Mouse (Mus musculus) v-Abl transformed pro-B cells (cell line): ENCODE measurements around the gene Hk2.
"Not testable (repeated sequence)": the region's sequence is repeated elsewhere in the genome, so short reads cannot be mapped to it uniquely, and the experiment has no call there.

Experiments
- in situ Hi-C, 2 experiments: fragments of 400-800 bp; cut with MboI; formaldehyde crosslinking; loops; one replicate each; pipeline ENCODE4 v1.15.1; 2025; ENCODE audit not compliant: unreplicated experiment in 2 of 2

Gene Hk2

DNA sequence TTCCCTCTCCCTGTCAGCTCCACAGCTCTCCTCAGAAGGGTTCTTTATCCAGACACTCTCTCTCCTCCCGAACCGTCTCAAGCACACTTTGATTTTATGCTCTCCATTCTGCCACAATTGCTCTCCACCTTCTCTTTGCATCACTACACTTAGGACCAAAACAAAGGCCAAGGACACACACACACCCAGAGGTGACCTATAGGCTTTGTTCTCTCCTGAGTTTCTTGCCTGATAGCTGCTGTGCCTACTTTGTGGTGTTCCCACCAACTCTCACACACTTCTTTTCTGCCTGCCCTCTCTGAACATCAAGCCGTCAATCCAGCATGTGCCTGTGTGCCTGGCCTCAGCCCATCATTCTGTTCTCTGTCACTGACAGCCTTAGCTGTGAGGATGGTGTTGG lies 66.5 kb downstream of the Hk2 start:
- in situ Hi-C loops: loop anchor here in 1 of 2 experiments (25.0 kb wide), 1 partner anchor 320 kb away; no protein-coding TSS in a partner anchor

DNA sequence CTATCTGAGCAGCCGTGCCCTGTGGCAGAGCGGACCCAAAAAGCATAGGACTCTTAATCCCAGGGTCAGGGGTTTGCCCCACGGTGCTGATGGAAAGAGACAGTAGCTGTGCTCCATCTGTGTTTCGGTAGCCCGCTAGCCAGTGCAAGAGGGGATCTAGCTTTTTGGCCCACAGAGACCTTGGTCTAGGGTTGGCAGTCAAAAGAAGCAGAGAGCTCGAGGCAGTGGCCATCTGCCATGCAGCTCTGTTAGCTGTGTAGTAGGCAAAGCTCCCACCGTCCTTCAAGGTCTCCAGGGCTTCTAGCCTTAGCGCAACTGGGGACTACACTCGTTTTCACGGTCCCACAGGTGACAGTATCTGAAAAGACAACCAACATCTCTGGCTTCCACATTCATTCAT lies 67.0 kb downstream of the Hk2 start:
- in situ Hi-C loops: loop anchor here in 1 of 2 experiments (25.0 kb wide), 1 partner anchor 320 kb away; no protein-coding TSS in a partner anchor

DNA sequence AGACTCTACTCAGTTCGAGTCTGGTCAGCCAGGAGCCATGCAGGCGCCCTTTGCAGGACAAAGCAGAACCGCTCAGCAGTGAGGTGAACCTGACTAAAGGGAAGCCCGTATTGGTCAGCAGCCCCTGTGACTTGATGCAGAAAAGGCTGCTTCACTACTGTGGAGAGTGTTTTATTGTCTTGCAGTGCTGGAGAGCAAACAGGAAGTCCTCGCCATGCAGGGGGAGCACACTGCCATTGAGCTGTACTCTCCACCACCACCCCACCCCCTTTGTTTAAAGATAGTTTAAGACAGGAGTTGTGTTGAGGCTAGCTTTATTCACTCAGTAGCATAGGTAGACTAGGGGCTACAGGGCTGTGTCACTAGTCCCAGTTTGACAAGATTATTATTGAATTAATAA lies 69.0 kb downstream of the Hk2 start, which contains the start of gene Pole4:
Pole4 (minus strand) TSS at position 145 of the 400 bp plus-strand sequence.
- in situ Hi-C loops: loop anchor here in 1 of 2 experiments (25.0 kb wide), 1 partner anchor 318 kb away; no protein-coding TSS in a partner anchor

DNA sequence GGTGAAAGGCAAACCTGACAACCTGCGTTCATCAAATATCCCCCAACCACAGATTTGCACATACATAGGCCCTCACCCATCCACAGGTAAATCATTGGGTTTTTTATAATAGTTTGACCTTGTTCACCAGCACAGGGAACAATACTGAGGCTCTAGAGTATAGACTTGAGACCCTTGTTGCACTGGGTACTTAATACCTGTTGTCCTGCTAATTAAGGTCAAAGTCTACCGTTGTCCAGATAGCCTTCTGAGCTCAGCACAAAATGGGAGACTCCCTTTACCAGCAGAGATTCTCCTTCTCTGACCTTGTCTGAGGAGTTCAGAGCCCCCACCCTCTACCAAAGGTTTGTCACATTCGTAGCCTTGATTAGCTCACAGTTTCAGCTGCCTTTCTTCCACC lies 70.5 kb downstream of the Hk2 start:
- in situ Hi-C loops: loop anchor here (5.0 to 25.0 kb wide), 2 partner anchors 316 to 726 kb away; no protein-coding TSS in a partner anchor

DNA sequence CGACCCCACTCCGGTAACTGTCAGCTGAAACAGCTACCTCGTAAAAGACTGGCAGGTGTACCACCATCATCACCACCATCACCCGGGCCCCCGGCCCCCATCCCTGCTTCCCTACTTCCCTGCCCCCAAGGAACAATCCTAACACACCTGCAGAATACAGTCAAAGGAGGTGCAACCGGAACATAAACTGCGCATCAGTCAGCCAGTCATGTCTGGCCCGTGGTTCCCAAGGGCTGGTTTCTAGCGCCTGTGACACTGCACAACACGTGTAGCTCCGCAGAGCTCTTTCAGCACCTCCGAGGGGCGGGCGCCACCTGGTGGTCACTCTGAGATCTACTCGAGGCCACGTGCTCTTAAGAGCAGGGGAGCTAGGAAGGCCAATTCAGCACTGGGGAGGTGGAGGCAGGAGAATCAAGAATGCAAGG lies 71.6 kb downstream of the Hk2 start:
- in situ Hi-C loops: loop anchor here (5.0 to 25.0 kb wide), 2 partner anchors 315 to 725 kb away; no protein-coding TSS in a partner anchor

DNA sequence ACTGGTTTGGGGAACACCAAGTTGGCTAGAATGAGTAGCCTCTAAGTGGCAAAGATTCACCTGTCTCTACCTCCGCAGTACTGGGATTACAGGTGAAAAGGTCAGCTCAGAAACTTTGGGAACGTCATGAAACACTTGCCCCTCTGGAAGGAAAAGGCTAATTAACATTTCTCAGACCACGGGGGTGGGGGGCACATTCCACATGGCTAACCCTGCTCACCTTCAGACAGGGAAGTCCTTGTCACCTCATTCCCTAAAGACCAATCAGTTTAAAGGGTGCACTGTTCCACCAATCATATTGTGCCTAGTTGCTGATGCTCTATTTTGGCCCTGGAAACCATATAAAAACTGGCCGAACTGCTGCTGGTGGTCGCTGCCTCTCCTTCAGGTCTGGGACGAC lies 73.0 kb downstream of the Hk2 start:
- in situ Hi-C loops: loop anchor here (5.0 to 25.0 kb wide), 2 partner anchors 314 to 724 kb away; no protein-coding TSS in a partner anchor

DNA sequence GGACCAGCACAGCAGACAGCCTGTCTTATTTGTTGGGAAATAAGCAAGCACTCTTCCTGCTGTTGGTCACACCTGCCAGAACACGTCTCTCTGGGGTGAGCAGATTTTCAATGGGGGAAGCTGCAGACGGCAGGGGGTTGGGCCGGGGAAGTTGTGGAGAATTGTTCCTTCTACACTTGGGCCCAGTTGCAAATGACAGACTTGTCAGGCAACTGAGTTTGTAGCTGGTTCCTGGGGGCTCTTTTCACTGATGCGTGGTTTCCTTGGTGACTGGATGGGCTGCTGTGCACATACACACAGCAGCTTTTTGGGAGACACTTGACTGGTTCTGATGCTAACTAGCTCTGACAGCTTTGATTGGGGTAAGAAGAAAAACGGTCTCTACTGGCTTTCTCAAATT lies 74.4 kb downstream of the Hk2 start:
- in situ Hi-C loops: loop anchor here (5.0 to 25.0 kb wide), 2 partner anchors 313 to 723 kb away; no protein-coding TSS in a partner anchor

DNA sequence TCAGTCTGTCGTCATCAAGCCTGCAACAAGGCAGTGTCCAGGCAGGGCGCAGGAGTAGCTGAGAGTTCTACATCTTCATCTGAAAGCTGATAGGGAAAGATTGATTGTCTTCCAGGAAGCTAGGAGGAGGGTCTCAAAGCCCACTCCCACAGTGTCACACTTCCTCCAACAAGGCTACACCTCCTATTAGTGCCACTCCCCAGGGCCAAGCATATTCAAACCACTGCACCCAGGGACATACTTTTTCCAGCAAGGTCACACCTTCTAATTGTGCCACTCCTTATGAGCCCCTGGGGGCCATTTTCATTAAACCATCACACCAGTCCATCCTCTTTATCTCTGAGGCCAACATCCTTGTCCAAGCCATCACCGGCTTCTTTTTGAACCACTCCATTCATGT lies 77.5 kb downstream of the Hk2 start:
- in situ Hi-C loops: no loop called here

DNA sequence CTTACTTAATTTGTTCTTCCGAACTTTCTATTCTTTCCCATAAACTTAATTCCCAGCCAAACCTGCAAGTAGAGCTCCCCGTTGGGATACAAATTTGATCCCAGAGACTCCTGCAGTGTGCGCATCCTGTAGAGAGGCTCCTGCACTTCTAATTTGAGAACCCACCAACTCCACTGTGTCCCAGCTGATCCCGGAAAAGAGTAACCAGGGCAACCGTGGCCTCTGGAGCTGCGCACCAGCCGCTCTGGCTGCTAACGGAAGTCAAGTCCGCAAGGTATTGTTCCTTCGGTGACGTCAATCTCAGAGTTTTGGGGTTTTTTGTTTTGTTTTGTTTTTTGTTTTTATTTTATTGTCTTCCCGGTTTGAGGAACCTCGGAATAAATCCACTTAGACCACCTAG lies 79.6 kb downstream of the Hk2 start:
- in situ Hi-C loops: no loop called here

DNA sequence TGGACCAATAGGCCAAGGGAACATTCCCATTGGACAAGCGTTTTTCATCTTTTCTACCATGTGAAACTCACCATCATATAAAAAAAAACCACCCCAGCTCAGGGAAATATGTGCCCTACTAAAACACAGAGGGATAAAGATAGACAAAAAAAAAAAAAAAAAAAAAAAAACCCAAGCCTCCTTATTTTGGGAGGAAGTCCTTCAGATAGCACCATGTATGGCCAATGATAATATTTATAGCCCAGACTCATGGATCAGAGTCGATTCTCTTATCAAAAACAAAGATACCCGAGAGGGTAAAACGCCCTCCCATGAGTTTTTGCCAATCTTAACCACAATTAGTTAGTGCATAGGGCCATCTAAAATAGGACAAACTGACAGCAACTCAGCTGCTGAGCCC lies 84.8 kb downstream of the Hk2 start:
- in situ Hi-C loops: no loop called here

DNA sequence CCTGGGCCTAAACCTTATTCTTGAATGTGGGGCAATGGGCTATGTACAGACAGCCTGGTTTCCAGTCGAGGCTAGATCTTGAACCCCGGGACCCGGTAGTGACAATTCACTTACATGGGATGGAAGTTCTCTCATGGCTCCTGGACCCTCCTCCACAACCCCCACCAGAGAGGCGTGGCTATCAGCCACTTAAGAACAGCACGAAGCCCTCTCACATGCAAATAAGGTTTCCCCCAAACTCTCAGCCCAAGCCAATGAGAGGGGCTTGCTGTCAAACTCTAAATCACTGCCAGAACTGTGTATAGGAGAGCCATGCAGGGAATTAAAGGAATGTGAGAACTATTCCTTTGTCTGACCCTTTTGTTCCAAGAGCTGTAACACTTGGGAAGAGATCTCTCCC lies 85.7 kb downstream of the Hk2 start:
- in situ Hi-C loops: not testable (repeated sequence)

DNA sequence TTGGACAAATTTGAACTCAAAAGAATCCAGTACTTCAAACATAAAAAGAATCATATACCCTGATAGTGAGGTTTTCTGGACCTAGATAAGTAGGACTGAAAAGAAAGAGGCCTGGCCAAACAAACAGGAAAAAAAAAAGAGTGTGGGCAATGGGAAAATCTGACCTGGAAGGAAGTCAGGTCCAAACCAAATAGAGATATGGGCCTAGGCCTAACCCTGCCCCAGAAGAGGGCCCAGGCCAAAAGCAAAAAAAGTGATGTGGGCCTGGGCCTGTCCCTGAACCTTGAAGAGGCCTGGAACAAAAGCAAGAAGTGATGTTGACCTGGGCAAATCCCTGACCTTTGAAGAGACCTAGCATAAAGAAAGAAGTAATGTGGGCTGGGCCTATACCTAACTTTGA lies 90.1 kb downstream of the Hk2 start:
- in situ Hi-C loops: no loop called here

DNA sequence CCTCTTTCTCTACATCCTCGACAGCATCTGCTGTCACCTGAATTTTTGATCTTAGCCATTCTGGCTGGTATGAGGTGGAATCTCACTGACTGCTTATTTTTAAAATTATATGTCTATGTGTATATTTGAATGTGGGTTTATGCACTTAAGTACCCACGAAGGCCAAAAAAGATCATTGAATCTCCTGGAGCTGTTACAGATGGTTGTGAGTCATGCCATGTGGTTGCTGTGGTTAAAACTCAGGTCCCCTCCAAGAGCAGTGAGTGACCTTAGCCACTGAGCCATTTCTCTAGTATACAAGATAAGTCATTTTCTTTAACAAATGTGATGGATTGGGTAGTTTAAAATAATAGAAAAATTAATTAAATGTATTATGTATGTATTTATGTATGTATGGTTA lies 95.0 kb downstream of the Hk2 start:
- in situ Hi-C loops: not testable (repeated sequence)

DNA sequence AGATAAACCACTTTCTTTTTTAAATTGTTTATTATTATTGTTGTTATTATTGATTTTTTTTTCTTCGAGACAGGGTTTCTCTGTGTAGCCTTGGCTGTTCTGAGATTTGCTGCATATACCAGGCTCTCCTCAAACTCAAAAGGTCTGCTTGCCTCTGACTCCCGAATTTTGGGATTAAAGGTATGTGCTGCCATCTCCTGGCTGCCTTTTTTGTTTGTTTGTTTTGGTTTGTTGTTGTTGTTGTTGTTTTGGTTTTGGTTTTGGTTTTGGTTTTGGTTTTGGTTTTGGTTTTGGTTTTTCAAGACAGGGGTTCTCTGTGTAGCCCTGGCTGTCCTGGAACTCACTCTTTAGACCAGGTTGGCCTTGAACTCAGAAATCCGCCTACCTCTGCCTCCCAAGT lies 96.6 kb downstream of the Hk2 start:
- in situ Hi-C loops: not testable (repeated sequence)
